Mouse (Mus musculus) midbrain, postnatal 0 days (tissue): ENCODE results near the gene Cd86. TPM values are rescaled to one million over a fixed set of nuclear protein-coding genes. Genes with fewer than 3 reads are reported as not detected.

Experiments
- ATAC-seq: fragments of 200-750 bp; cut with Nextera tagmentation; 2 replicates; pipeline ENCODE4 v1.8.0; 2017; ENCODE audit warnings: moderate number of reproducible peaks, mild to moderate bottlenecking, moderate TSS enrichment, moderate library complexity; ENCODE audit not compliant: low FRiP score
- DNase-seq: peaks from one replicate; pipeline ENCODE4 v3.0.0-alpha.2; 2015; ENCODE audit warnings: low spot score
- H3K27ac ChIP-seq: fragments of 300-500 bp; sonication (generic); 2 replicates; pipeline ENCODE4 v1.5.1; 2014; ENCODE audit warnings: low read depth, mild to moderate bottlenecking, low read length, mixed read lengths
- H3K27me3 ChIP-seq: fragments of 300-500 bp; sonication (generic); 2 replicates; pipeline ENCODE4 v1.6.1; 2014; ENCODE audit warnings: low read length, control low read depth, mixed read lengths; ENCODE audit not compliant: insufficient read depth
- H3K36me3 ChIP-seq: fragments of 300-500 bp; sonication (generic); 2 replicates; pipeline ENCODE4 v1.6.1; 2014; ENCODE audit warnings: low read length, control low read depth, mixed read lengths; ENCODE audit not compliant: insufficient read depth
- H3K4me1 ChIP-seq: fragments of 300-500 bp; sonication (generic); 2 replicates; pipeline ENCODE4 v1.6.1; 2014; ENCODE audit warnings: mild to moderate bottlenecking, control low read depth, antibody characterized with exemption, low read length, mixed read lengths; ENCODE audit not compliant: insufficient read depth
- H3K4me2 ChIP-seq: fragments of 300-500 bp; sonication (generic); 2 replicates; pipeline ENCODE4 v1.6.1; 2014; ENCODE audit warnings: low read depth, mild to moderate bottlenecking, low read length, mixed read lengths; ENCODE audit not compliant: poor library complexity, severe bottlenecking
- H3K4me3 ChIP-seq: fragments of 300-500 bp; sonication (generic); 2 replicates; pipeline ENCODE4 v1.5.1; 2014; ENCODE audit warnings: low read depth, mild to moderate bottlenecking, low read length, moderate library complexity
- H3K9ac ChIP-seq: fragments of 300-500 bp; sonication (generic); replicated peaks from 2 replicates; pipeline ENCODE4 v1.6.1; 2014; ENCODE audit warnings: mild to moderate bottlenecking, low read length, moderate library complexity, mixed read lengths; ENCODE audit not compliant: poor library complexity, severe bottlenecking
- H3K9me3 ChIP-seq: fragments of 300-500 bp; sonication (generic); 2 replicates; pipeline ENCODE4 v1.6.1; 2016; ENCODE audit warnings: low read length, control low read depth
- CTCF ChIP-seq: IDR thresholded peaks from 2 replicates; pipeline ENCODE4 v1.5.1; 2016; ENCODE audit warnings: antibody characterized with exemption, mild to moderate bottlenecking
- WGBS: fragments of 180-500 bp; shearing (Covaris S2); extraction: QIAGEN DNeasy Blood & Tissue Kit; methylation state at CpG from one replicate; pipeline ENCODE4 v1.1.7; 2014; 5-methylcytosine and 5-hydroxymethylcytosine counted together
- polyA plus RNA-seq: library from polyadenylated mRNA; unstranded; fragments of >200 nt; fragmentation: Nextera tagmentation; extraction: Ambion mirVana; gene quantifications from 2 replicates; pipeline ENCODE4 v1.2.1, GENCODE M21; 2015
- total RNA-seq: library from RNA; depleted of rRNA; stranded (reverse); fragments of >200 nt; gene quantifications from 2 replicates; pipeline ENCODE4 v1.2.3, GENCODE M21; 2014

Gene Cd86
- total and polyA plus RNA-seq, 2 experiments from 2014 or later = 1.7 to 2.3 TPM

DNA sequence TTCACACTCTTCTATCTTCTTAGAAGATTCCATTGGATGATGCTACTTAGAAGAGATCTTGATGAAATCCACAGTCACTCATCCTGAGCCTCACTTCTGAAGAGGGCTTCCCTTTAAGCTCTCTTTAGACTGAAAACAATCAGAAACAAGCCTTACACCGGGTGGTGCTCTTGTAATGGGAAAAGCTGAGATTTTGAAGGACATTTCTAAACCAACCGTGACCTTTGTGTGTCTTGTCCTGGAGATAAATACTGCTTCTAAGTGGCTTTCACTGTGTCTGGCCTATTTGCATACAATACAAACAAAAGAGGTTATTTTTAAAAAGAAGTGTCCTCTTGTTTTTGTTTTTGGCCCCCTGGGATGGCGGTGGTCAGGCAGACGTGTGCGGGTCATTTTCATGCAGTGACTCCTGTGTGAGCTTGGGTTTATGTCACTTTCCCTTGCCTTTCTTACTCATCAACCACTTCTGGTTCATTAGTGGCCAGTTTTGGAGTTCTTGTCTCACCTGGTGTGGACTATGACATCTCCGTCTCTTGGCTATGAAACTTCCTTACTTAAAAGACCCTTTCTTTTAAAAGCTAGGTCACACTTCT, 14.6 kb downstream of the Cd86 start:
- Histone ChIP-seq H3K9me3 (no peaks in the 10 kb centered on the region), H3K4me1 (no peaks in the 10 kb centered on the region), H3K4me2 (no peak overlapping the region), H3K27me3 (no peaks in the 10 kb centered on the region), H3K4me3 (no peak overlapping the region), H3K9ac (no peak overlapping the region), H3K36me3 (no peaks in the 10 kb centered on the region), H3K27ac (no peak overlapping the region)
- no peak for DNase-seq
- no peak for TF ChIP-seq CTCF
- WGBS = 53% methylated on average over 6 of the region's 6 CpGs
- no peak for ATAC-seq

GRCm38 (mm10) chr16:36650511-36650910, 15.4 kb downstream of the Cd86 start:
- Histone ChIP-seq H3K9me3 (no peaks in the 10 kb centered on the region), H3K9ac (no peak overlapping the region), H3K4me1 (no peaks in the 10 kb centered on the region), H3K27me3 (no peaks in the 10 kb centered on the region), H3K27ac (no peak overlapping the region), H3K36me3 (no peaks in the 10 kb centered on the region), H3K4me2 (no peak overlapping the region), H3K4me3 (no peak overlapping the region)
- 91% methylated on average over 4 of the region's 4 CpGs for WGBS
- DNase-seq = no peak
- no peak for ATAC-seq
- TF ChIP-seq CTCF = no peak

- DNase-seq (no peak), ATAC-seq (no peak)
- TF ChIP-seq CTCF = no peak
- H3K9me3 ChIP-seq = no peaks in the 10 kb centered on the region
- H3K4me1 ChIP-seq = no peaks in the 10 kb centered on the region
- no peak overlapping the region for H3K27ac ChIP-seq
- 31% methylated on average over 3 of the region's 3 CpGs for WGBS
- no peak overlapping the region for H3K4me3 ChIP-seq
- no peaks in the 10 kb centered on the region for H3K27me3 ChIP-seq
- H3K36me3 ChIP-seq = no peaks in the 10 kb centered on the region
- no peak overlapping the region for H3K9ac ChIP-seq
- H3K4me2 ChIP-seq = no peak overlapping the region
Observed at GRCm38 (mm10) chr16:36649304-36649703, 16.6 kb downstream of the Cd86 start.

- Histone ChIP-seq H3K27ac (no peak overlapping the region), H3K4me3 (no peak overlapping the region), H3K27me3 (no peaks in the 10 kb centered on the region), H3K4me1 (no peaks in the 10 kb centered on the region), H3K9ac (no peak overlapping the region), H3K9me3 (no peaks in the 10 kb centered on the region), H3K36me3 (no peaks in the 10 kb centered on the region), H3K4me2 (no peak overlapping the region)
- ATAC-seq (no peak), DNase-seq (no peak)
- no peak for TF ChIP-seq CTCF
- 89% methylated on average over 6 of the region's 6 CpGs for WGBS
Observed at GRCm38 (mm10) chr16:36645124-36645523, 20.8 kb downstream of the Cd86 start.

DNA sequence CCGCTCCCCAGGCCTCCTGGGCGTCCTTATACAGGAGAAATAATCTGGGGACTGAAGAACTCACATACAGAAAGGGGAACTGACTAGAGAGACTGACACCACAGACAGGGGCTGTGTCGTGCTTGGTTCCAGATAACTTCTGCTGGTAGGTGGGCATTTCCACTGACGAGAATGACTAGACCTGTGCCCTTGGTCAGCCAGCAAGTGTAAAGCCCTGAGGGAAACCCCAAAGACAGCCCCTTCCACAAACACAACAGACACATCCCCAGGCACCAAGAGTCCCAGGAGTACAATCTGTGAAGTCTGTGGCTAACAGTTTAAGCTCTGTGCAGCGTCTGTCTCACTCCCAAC, 23.2 kb downstream of the Cd86 start:
- ATAC-seq (no peak), DNase-seq (no peak)
- H3K4me1 ChIP-seq = no peaks in the 10 kb centered on the region
- 86% methylated on average over 5 of the region's 5 CpGs for WGBS
- H3K9ac ChIP-seq = no peak overlapping the region
- no peak overlapping the region for H3K4me2 ChIP-seq
- H3K4me3 ChIP-seq = no peak overlapping the region
- no peak overlapping the region for H3K27ac ChIP-seq
- H3K27me3 ChIP-seq = no peaks in the 10 kb centered on the region
- H3K9me3 ChIP-seq = no peaks in the 10 kb centered on the region
- TF ChIP-seq CTCF = no peak
- no peaks in the 10 kb centered on the region for H3K36me3 ChIP-seq

DNA sequence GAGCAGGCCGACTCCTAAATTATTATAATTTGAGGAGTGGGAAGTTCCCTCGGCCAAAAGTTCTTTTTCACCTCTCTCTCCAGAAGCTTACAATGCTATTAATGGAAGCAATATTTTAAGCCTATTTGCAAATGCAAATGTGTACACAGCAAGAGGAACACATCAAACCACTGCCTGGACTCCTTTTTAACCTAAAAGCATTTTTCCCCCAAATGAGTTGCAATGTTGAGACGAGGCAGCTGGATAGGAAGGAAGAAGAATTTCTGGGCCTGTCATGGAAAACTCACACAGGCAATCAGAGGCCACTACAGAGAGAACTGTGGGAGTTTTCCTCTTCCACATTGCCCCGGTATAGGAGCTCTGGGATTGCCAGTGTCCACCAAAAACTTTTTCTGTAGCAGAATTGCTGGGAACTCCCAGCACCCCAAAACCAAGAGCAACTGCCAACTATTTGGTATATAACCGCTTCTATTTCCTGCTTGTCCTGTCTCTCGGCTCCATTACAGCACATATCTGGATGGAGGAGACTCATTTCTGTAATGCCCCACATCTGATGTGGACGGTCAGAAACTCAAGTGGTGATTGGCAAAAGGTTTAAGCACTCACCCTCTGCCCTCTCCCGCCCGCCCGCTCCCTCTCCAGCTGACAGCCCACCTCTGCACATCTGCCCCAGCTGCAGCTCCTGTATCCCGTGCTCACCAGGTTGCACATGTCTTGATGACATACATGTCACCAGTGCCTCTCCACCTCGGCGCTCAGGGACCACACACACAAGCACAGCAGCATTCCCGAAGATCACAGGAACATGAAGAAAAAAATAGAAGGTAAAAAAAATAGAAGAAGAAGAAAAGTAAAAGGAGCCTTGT, 23.8 kb downstream of the Cd86 start:
- H3K9me3 ChIP-seq = no peaks in the 10 kb centered on the region
- H3K27me3 ChIP-seq = no peaks in the 10 kb centered on the region
- no peak overlapping the region for H3K9ac ChIP-seq
- H3K4me1 ChIP-seq = no peaks in the 10 kb centered on the region
- no peak overlapping the region for H3K4me3 ChIP-seq
- 86% methylated on average over 14 of the region's 14 CpGs for WGBS
- H3K4me2 ChIP-seq = no peak overlapping the region
- no peak for TF ChIP-seq CTCF
- ATAC-seq = no peak
- no peak for DNase-seq
- no peaks in the 10 kb centered on the region for H3K36me3 ChIP-seq
- no peak overlapping the region for H3K27ac ChIP-seq
